Mouse (Mus musculus): ENCODE data around the gene Sdhb. TPM values are rescaled to one million over a fixed set of nuclear protein-coding genes. Genes with fewer than 3 reads are reported as not detected.

Gene Sdhb
- total RNA-seq, 2 experiments from 2014 or later, result 128 to 177 TPM

Other genes starting within 250 kb of the Sdhb start
- not detected in 2 replicates for gene Padi6, start 218.6 kb upstream of the Sdhb start, total RNA-seq (2014; fragmentation: Nextera tagmentation)
- gene Padi6, start 218.6 kb upstream of the Sdhb start, total RNA-seq (2017), result not detected in 2 replicates
- 2.3 TPM in 1 of 2 replicates, not detected in the other for gene Padi4, start 187.0 kb upstream of the Sdhb start, total RNA-seq (2014; fragmentation: Nextera tagmentation)
- 0.47 and 9.3 TPM in 2 replicates for gene Padi4, start 187.0 kb upstream of the Sdhb start, total RNA-seq (2017)
- gene Padi3, start 150.6 kb upstream of the Sdhb start, total RNA-seq (2014; fragmentation: Nextera tagmentation), result 1.7 and 3.4 TPM in 2 replicates
- gene Padi3, start 150.6 kb upstream of the Sdhb start, total RNA-seq (2017), result 0.88 and 2.1 TPM in 2 replicates
- 0.79 TPM in 1 of 2 replicates, not detected in the other for gene Padi1, start 115.4 kb upstream of the Sdhb start, total RNA-seq (2014; fragmentation: Nextera tagmentation)
- 0.33 TPM in 1 of 2 replicates, not detected in the other for gene Padi1, start 115.4 kb upstream of the Sdhb start, total RNA-seq (2017)
- 1.3 and 1.6 TPM in 2 replicates for gene Padi2, start 54.9 kb upstream of the Sdhb start, total RNA-seq (2014; fragmentation: Nextera tagmentation)
- gene Padi2, start 54.9 kb upstream of the Sdhb start, total RNA-seq (2017), result 2.9 and 3.8 TPM in 2 replicates
- 24.6 and 25.2 TPM in 2 replicates for gene Atp13a2, start 25.7 kb downstream of the Sdhb start, total RNA-seq (2014; fragmentation: Nextera tagmentation)
- 20.4 and 28.7 TPM in 2 replicates for gene Atp13a2, start 25.7 kb downstream of the Sdhb start, total RNA-seq (2017)
- gene Mfap2, start 49.2 kb downstream of the Sdhb start, total RNA-seq (2014; fragmentation: Nextera tagmentation), result not detected in 2 replicates
- gene Mfap2, start 49.2 kb downstream of the Sdhb start, total RNA-seq (2017), result not detected in 2 replicates
- 6.9 and 8.9 TPM in 2 replicates for gene Crocc, start 99.3 kb downstream of the Sdhb start, total RNA-seq (2014; fragmentation: Nextera tagmentation)
- 1.3 and 5.7 TPM in 2 replicates for gene Crocc, start 99.3 kb downstream of the Sdhb start, total RNA-seq (2017)
- 127 and 188 TPM in 2 replicates for gene Necap2, start 117.2 kb downstream of the Sdhb start, total RNA-seq (2014; fragmentation: Nextera tagmentation)
- 123 and 153 TPM in 2 replicates for gene Necap2, start 117.2 kb downstream of the Sdhb start, total RNA-seq (2017)
- not detected in 2 replicates for gene Spata21, start 127.1 kb downstream of the Sdhb start, total RNA-seq (2014; fragmentation: Nextera tagmentation)
- gene Spata21, start 127.1 kb downstream of the Sdhb start, total RNA-seq (2017), result not detected in 2 replicates
- 29.0 and 42.6 TPM in 2 replicates for gene Szrd1, start 178.6 kb downstream of the Sdhb start, total RNA-seq (2014; fragmentation: Nextera tagmentation)
- 33.3 and 37.4 TPM in 2 replicates for gene Szrd1, start 178.6 kb downstream of the Sdhb start, total RNA-seq (2017)
- gene Fbxo42, start 186.7 kb downstream of the Sdhb start, total RNA-seq (2014; fragmentation: Nextera tagmentation), result 15.3 and 16.1 TPM in 2 replicates
- 6.7 and 10.2 TPM in 2 replicates for gene Fbxo42, start 186.7 kb downstream of the Sdhb start, total RNA-seq (2017)

All from megakaryocyte-erythroid progenitor cell, adult 5-6 weeks (primary cell).